Mouse (Mus musculus) intestine, embryonic 14.5 days (tissue): ENCODE measurements around the gene Taok1. TPM values are rescaled to one million over a fixed set of nuclear protein-coding genes. Genes with fewer than 3 reads are reported as not detected.

Experiments used
- ATAC-seq: fragments of 200-750 bp; cut with Nextera tagmentation; replicated peaks from 2 replicates; pipeline ENCODE4 v1.8.0; 2017; ENCODE audit warnings: low read depth, moderate number of reproducible peaks, moderate TSS enrichment, moderate library complexity; ENCODE audit not compliant: low FRiP score, low TSS enrichment
- DNase-seq: peaks from one replicate; pipeline ENCODE4 v3.0.0-alpha.2; 2018; ENCODE audit warnings: low spot score
- H3K27ac ChIP-seq: fragments of 300-500 bp; sonication (generic); 2 replicates; pipeline ENCODE4 v1.5.1; 2014; ENCODE audit warnings: low read depth, mild to moderate bottlenecking, control low read depth
- H3K27me3 ChIP-seq: fragments of 300-500 bp; sonication (generic); replicated peaks from 2 replicates; pipeline ENCODE4 v1.6.1; 2014; ENCODE audit warnings: low read length, control low read depth; ENCODE audit not compliant: control insufficient read depth, insufficient read depth
- H3K36me3 ChIP-seq: fragments of 300-500 bp; sonication (generic); 2 replicates; pipeline ENCODE4 v1.6.1; 2014; ENCODE audit warnings: low read length, control low read depth; ENCODE audit not compliant: control insufficient read depth, insufficient read depth
- H3K4me1 ChIP-seq: fragments of 300-500 bp; sonication (generic); replicated peaks from 2 replicates; pipeline ENCODE4 v1.6.1; 2014; ENCODE audit warnings: low read length, control low read depth, mixed read lengths; ENCODE audit not compliant: control insufficient read depth, insufficient read depth
- H3K4me2 ChIP-seq: fragments of 300-500 bp; sonication (generic); 2 replicates; pipeline ENCODE4 v1.6.1; 2014; ENCODE audit warnings: low read length
- H3K4me3 ChIP-seq: fragments of 300-500 bp; sonication (generic); 2 replicates; pipeline ENCODE4 v1.5.1; 2014; ENCODE audit warnings: low read depth, low read length, control low read depth, mixed read lengths
- H3K9ac ChIP-seq: fragments of 300-500 bp; sonication (generic); 2 replicates; pipeline ENCODE4 v1.6.1; 2014; ENCODE audit warnings: mild to moderate bottlenecking, low read length
- H3K9me3 ChIP-seq: fragments of 300-500 bp; sonication (generic); 2 replicates; pipeline ENCODE4 v1.6.1; 2016; ENCODE audit warnings: low read length, control low read depth; ENCODE audit not compliant: control insufficient read depth
- WGBS: fragments of 180-500 bp; shearing (Covaris S2); extraction: QIAGEN DNeasy Blood & Tissue Kit; methylation state at CpG from one replicate; pipeline ENCODE4 v1.1.7; 2014; 5-methylcytosine and 5-hydroxymethylcytosine counted together
- polyA plus RNA-seq: library from polyadenylated mRNA; unstranded; fragments of >200 nt; fragmentation: Nextera tagmentation; extraction: Ambion mirVana; gene quantifications from 2 replicates; pipeline ENCODE4 v1.2.1, GENCODE M21; 2014

Taok1 gene
- polyA plus RNA-seq, 1 experiment from 2014 or later, result 19.7 TPM

DNA sequence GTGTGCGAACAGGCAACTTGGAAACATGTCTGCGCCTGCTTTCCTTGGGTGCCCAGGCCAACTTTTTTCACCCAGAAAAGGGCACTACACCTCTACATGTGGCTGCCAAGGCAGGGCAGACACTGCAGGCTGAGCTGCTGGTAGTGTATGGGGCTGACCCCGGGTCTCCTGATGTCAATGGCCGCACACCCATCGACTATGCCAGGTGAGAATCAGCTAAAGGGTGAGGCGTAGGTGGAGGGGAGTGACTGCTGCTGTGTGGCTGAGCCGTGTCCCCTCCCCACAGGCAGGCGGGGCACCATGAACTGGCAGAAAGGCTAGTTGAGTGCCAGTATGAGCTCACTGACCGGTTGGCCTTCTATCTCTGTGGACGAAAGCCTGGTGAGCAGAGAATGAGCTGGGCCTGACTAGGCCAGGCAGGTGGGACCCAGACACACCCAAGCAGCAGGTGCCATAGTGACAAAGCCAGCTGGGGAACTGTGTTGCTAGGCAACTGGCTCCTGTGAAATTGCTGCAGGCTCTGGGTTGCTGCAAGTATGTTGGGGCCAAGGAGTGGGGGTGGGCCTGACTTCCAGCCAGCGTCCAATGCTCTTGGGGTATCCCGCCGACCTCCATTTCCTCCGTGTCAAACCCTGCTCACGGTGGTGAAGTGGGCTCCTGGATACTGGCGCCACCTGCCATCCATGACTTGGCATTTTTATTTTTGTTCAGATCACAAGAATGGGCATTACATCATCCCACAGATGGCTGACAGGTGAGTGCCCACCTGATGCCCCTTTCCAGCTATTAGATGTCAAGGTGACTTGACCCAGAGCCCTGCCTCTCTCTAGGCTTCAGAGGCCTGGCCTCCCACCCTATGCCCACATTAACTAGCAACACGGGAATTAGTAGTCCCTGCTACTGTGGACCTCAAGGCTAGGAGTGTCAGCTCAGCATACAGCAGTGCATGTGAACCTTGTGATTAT, 107.0 kb downstream of the Taok1 start:
- no peaks in the 10 kb centered on the region for H3K27me3 ChIP-seq
- DNase-seq (no peak), ATAC-seq (no peak)
- H3K4me2 ChIP-seq, result no peak overlapping the region
- no peak overlapping the region for H3K9ac ChIP-seq
- peaks cover 15% of the 10 kb centered on the region for H3K4me1 ChIP-seq
- no peaks in the 10 kb centered on the region for H3K9me3 ChIP-seq
- WGBS, result 82% methylated on average over 17 of the region's 17 CpGs
- H3K27ac ChIP-seq, result no peak overlapping the region
- H3K36me3 ChIP-seq, result peaks cover 66% of the 10 kb centered on the region
- no peak overlapping the region for H3K4me3 ChIP-seq

DNA sequence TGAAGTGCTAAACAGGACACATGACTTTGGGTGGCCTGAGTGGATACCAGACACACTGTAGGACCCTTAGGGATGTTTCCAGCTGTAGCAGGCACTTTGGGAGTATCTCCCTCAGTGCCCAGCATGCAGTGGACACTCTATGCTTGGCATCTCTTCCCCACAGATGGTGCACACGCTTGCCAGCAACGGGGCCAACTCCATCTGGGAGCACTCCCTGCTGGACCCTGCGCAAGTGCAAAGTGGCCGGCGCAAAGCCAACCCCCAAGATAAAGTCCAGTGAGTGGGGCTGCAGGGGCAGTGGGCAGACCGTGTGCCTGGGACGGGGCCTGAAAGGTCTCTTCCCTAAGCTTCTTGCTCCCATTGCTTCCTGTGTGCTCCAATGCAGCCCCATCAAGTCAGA, 108.3 kb downstream of the Taok1 start:
- Histone ChIP-seq H3K4me2 (no peak overlapping the region), H3K9me3 (no peaks in the 10 kb centered on the region), H3K4me3 (no peak overlapping the region), H3K4me1 (peaks cover 28% of the 10 kb centered on the region), H3K9ac (no peak overlapping the region), H3K27me3 (no peaks in the 10 kb centered on the region), H3K36me3 (peaks cover 53% of the 10 kb centered on the region), H3K27ac (no peak overlapping the region)
- no peak for DNase-seq
- ATAC-seq, result no peak
- WGBS, result 94% methylated on average over 7 of the region's 7 CpGs

- no peak overlapping the region for H3K4me2 ChIP-seq
- peak overlapping the region; percentile 39; the same call in 1 of the 2 replicates for H3K27ac ChIP-seq
- DNase-seq, result no peak
- H3K27me3 ChIP-seq, result no peaks in the 10 kb centered on the region
- peaks cover 32% of the 10 kb centered on the region for H3K4me1 ChIP-seq
- no peak for ATAC-seq
- no peaks in the 10 kb centered on the region for H3K9me3 ChIP-seq
- no peak overlapping the region for H3K9ac ChIP-seq
- H3K4me3 ChIP-seq, result no peak overlapping the region
- H3K36me3 ChIP-seq, result peaks cover 45% of the 10 kb centered on the region
- WGBS, result 71% methylated on average over 12 of the region's 12 CpGs
Measured at GRCm38 (mm10) chr11:77498261-77499139, 109.1 kb downstream of the Taok1 start.

DNA sequence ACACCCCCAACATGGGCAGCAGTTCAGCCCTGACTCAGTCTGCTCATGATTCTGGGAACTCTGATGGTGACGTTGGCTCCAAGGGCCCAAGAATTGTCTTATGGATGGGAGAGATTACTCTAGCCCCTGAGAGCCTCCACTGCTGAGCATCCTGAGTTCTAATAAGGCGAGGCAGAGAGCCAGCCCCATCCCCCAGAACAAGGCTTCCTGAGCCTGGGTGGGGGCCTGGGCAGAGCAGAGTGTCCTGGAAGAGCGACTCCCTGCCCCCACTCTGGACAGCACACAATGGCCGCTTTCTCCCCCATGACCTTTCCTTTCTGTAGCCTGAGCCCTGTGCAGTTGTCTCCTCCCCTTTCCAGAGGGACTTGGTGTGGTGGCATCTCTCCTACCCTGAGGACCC, 109.8 kb downstream of the Taok1 start:
- 49% methylated on average over 4 of the region's 4 CpGs for WGBS
- no peak for DNase-seq

DNA sequence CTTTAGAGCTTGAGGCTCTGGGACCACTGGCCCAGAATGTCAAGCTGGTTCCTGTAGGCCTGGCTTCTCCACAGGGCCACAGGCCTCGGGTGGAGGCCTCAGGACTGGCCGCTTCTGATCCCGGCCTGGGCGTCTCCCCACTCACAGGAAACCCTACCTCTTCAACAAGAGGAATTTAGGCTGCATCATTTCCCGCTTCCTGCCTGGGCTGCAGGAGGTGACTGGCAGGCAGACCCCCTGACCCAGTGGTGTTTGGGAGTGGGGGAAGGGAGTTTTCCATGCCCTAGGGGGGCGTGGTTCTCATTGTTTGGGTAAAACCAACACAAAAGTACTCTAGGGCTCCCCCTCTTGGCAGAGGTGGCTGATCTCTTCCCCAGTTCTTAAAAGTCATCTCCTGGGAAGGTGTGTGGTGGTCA, 110.3 kb downstream of the Taok1 start:
- H3K9ac ChIP-seq, result no peak overlapping the region
- no peak overlapping the region for H3K4me3 ChIP-seq
- peaks cover 36% of the 10 kb centered on the region for H3K4me1 ChIP-seq
- H3K9me3 ChIP-seq, result no peaks in the 10 kb centered on the region
- 27% methylated on average over 6 of the region's 6 CpGs for WGBS
- no peak for ATAC-seq
- H3K4me2 ChIP-seq, result no peak overlapping the region
- H3K36me3 ChIP-seq, result peaks cover 33% of the 10 kb centered on the region
- peak; percentile 72 for DNase-seq
- H3K27ac ChIP-seq, result peak overlapping the region; percentile 69; the same call in 1 of the 2 replicates
- H3K27me3 ChIP-seq, result no peaks in the 10 kb centered on the region

More for the DNA sequence above, 109.8 kb downstream of the Taok1 start:
- Histone ChIP-seq H3K4me1 (peaks cover 32% of the 10 kb centered on the region), H3K27ac (peak overlapping the region; percentile 39; the same call in 1 of the 2 replicates), H3K4me2 (no peak overlapping the region), H3K9me3 (no peaks in the 10 kb centered on the region), H3K9ac (no peak overlapping the region), H3K36me3 (peaks cover 38% of the 10 kb centered on the region), H3K27me3 (no peaks in the 10 kb centered on the region), H3K4me3 (no peak overlapping the region)
- ATAC-seq, result no peak

DNA sequence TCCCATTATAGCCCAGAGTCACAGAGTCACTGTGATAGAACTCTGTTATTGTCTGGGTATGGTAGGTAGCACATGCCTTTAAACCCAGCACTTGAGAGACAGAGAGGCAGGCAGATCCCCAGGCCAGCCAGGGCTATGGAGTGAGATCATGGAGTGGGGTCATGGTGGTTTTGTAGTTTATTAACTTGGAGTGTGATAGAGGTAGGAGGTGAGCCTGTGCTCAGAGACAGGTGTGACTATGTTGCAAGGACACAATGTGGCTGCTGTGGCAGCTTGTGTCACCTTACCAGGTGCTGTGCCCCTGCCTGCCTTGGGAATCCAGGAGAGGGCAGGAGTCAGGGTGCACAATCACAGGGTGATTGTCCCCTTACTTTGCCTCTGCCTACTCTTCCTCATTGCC, 112.1 kb downstream of the Taok1 start:
- no peak for ATAC-seq

GRCm38 (mm10) chr11:77494782-77495181, 112.8 kb downstream of the Taok1 start:
- Histone ChIP-seq H3K36me3 (peaks cover 8% of the 10 kb centered on the region), H3K4me3 (peak overlapping the region; percentile 80; the same call in 1 of the 2 replicates), H3K9ac (peak overlapping the region; percentile 84; the same call in 1 of the 2 replicates), H3K27me3 (no peaks in the 10 kb centered on the region), H3K27ac (no peak overlapping the region), H3K4me2 (peak overlapping the region; percentile 81), H3K9me3 (no peaks in the 10 kb centered on the region), H3K4me1 (peaks cover 54% of the 10 kb centered on the region)
- ATAC-seq (no peak), DNase-seq (no peak)
- 70% methylated on average over 6 of the region's 6 CpGs for WGBS

More for the DNA sequence above, 112.1 kb downstream of the Taok1 start:
- Histone ChIP-seq H3K9ac (no peak overlapping the region), H3K27ac (no peak overlapping the region), H3K9me3 (no peaks in the 10 kb centered on the region), H3K36me3 (peaks cover 15% of the 10 kb centered on the region), H3K27me3 (no peaks in the 10 kb centered on the region), H3K4me3 (no peak overlapping the region), H3K4me1 (peaks cover 48% of the 10 kb centered on the region), H3K4me2 (peak overlapping the region; percentile 14; the same call in 1 of the 2 replicates)
- DNase-seq, result no peak

DNA sequence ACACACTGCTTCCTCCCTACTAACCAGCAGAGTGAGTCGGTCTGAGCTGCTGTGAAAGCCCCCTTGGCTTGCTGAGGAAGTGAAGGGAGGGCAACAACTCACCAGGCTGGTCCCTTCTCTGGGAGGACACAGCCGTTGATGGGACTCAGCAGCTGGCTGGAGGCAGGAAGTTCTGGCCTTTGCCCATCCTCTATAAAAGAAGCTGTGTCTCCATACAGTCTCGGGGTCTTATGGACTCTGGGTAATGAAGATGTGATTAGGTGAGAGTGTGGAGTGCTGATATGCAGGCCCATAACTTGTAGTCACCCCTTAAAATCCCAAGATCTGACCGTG, 113.3 kb downstream of the Taok1 start:
- Histone ChIP-seq H3K9ac (peak overlapping the region; percentile 84), H3K27me3 (no peaks in the 10 kb centered on the region), H3K4me1 (peaks cover 54% of the 10 kb centered on the region), H3K4me2 (peak overlapping the region; percentile 81), H3K4me3 (peak overlapping the region; percentile 80), H3K27ac (peak overlapping the region; percentile 93), H3K36me3 (peaks cover 3% of the 10 kb centered on the region), H3K9me3 (no peaks in the 10 kb centered on the region)
- DNase-seq, result peak; percentile 70
- 29% methylated on average over 4 of the region's 4 CpGs for WGBS
- ATAC-seq, result no peak
